Mouse (Mus musculus) spleen, adult 2 months (tissue): ENCODE results near the gene Cphx3.
"Not testable (repeated sequence)": the region's sequence is repeated elsewhere in the genome, so short reads cannot be mapped to it uniquely, and the experiment has no call there.

ENCODE experiments used
- CTCF ChIP-seq: fragments of 200-500 bp; IDR thresholded peaks from 2 replicates; pipeline ENCODE4 v1.5.1; 2011; ENCODE audit warnings: mild to moderate bottlenecking, inconsistent platforms; ENCODE audit not compliant: insufficient read depth, insufficient read length, insufficient replicate concordance; ENCODE audit errors: extremely low read depth
- POLR2A ChIP-seq: fragments of 200-500 bp; IDR thresholded peaks from 2 replicates; pipeline ENCODE4 v1.6.1; 2011; ENCODE audit warnings: low read depth, low read length, inconsistent platforms

DNA sequence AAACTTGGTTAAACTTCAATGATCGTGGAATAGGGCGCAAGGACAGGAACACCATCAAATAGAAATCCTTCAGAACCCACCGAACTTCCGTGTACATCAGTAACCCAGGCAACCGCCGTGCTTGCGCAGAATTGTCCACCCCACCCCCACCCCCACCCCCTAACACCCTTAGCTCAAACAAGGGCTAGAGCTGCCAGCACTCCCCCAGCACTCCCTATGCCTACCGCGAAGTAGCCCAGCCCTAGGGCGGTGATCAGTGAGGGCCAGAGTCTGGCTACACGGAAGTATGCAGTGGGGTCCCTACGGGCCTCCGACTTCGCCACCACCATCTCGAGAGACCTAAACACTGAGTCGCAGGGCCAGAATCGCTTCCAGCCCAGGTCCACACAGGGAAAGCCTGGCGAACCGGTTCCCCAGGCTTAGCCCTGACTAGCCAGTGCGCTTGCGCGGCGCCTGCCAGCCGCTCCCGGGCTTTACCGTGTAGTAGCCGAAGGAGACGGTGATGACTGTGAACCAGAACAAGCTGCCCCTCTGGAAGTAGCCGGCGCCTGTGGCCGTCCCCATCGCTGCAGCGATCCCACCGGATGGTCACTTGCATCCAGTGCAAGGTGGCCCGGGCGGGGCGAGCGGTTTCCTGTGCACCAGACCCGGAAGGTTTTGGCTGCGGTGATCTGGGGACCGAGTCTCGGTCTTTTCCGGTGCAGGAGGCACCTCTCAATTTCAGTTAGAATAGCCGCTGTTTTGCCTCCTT lies 15.3 kb upstream of the Cphx3 start:
- not testable (repeated sequence) for TF ChIP-seq CTCF, POLR2A
